Mouse (Mus musculus): Measurements from ENCODE around the gene Il1f10. TPM values are rescaled to one million over a fixed set of nuclear protein-coding genes. Genes with fewer than 3 reads are reported as not detected.

The Il1f10 gene
- polyA plus RNA-seq, 1 experiment from 2014 or later: not detected

DNA sequence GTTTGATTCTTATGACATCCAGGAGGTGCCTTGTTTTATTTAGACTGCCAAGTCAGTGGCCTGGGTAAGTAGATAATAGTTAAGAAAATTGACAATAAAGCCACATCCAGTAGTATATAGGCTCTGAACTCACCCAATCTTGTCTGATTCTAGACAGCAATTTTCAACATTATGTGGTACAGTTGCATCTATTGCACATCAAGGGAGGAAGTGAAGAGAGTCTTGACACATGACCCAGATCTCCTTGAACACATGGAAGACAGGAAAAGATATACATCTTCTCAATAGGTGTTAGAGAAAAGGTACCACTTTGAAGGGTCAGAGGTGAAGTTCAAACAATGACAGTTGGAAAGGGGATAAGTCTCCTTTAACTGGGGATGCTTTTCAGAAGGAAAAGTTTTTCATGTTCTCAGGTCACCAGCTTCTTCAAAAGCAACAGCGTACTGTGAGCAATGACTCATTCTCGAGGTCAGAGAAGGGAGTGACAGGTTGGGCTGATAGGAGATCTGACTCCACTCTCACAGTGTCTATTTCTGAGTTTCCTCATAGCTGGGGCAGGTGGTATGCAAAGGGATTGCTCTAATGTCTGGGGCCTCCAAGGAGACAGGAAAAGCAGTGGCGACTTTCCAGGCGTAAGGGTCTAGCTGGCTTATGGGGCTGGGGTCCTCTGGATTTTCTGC, 27.1 kb downstream of the Il1f10 start:
- no peak for ATAC-seq (replicated peaks; ENCODE audit: low FRiP score)
- no peaks in the 10 kb centered on the region for H3K9me3 ChIP-seq (ENCODE audit: control insufficient read depth, low read length)
- H3K27me3 ChIP-seq (replicated peaks; ENCODE audit: control insufficient read depth, insufficient read depth, low read length): no peaks in the 10 kb centered on the region
- no peaks in the 10 kb centered on the region for H3K4me1 ChIP-seq (replicated peaks; ENCODE audit: control insufficient read depth, insufficient read depth, low read length)
- no peak for DNase-seq (ENCODE audit: low spot score)
- H3K4me2 ChIP-seq: no peak overlapping the region
- H3K36me3 ChIP-seq (ENCODE audit: control insufficient read depth, insufficient read depth, low read length): no peaks in the 10 kb centered on the region
- H3K9ac ChIP-seq (ENCODE audit: low read depth, low read length): no peak overlapping the region
- H3K4me3 ChIP-seq (ENCODE audit: low read depth, low read length): no peak overlapping the region
- 53% methylated on average over 4 of the region's 4 CpGs for WGBS
- H3K27ac ChIP-seq (ENCODE audit: low read depth, low read length): no peak overlapping the region

DNA sequence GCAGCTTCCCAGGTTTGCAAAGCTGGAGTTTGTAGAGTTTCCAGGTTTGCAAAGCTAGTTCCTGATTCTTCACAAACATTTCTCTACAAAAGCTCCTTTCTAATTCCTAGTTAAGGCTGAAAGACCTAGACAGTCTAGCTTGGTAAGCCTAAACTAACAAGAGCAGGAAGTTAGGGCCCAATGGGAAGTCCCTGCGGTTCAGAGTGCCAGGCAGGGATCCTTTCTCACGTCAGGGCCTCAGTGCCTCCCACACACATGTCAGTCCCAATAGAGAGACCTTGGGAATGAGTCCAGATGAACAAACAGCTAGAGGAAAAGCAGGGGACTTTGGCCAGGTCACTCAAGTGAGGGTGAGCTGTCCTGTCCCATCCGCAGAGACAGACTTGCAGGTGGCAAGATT, 44.3 kb downstream of the Il1f10 start:
- H3K27ac ChIP-seq (ENCODE audit: low read depth, low read length): no peak overlapping the region
- no peaks in the 10 kb centered on the region for H3K9me3 ChIP-seq (ENCODE audit: control insufficient read depth, low read length)
- DNase-seq (ENCODE audit: low spot score) (no peak), ATAC-seq (replicated peaks; ENCODE audit: low FRiP score) (0 out of 2 replicates have a peak, but pooled peaks have one; percentile 12)
- WGBS: 48% methylated on average over 3 of the region's 3 CpGs
- no peaks in the 10 kb centered on the region for H3K27me3 ChIP-seq (replicated peaks; ENCODE audit: control insufficient read depth, insufficient read depth, low read length)
- no peaks in the 10 kb centered on the region for H3K36me3 ChIP-seq (ENCODE audit: control insufficient read depth, insufficient read depth, low read length)
- H3K4me3 ChIP-seq (ENCODE audit: low read depth, low read length): no peak overlapping the region
- no peaks in the 10 kb centered on the region for H3K4me1 ChIP-seq (replicated peaks; ENCODE audit: control insufficient read depth, insufficient read depth, low read length)
- H3K4me2 ChIP-seq: no peak overlapping the region
- no peak overlapping the region for H3K9ac ChIP-seq (ENCODE audit: low read depth, low read length)

DNA sequence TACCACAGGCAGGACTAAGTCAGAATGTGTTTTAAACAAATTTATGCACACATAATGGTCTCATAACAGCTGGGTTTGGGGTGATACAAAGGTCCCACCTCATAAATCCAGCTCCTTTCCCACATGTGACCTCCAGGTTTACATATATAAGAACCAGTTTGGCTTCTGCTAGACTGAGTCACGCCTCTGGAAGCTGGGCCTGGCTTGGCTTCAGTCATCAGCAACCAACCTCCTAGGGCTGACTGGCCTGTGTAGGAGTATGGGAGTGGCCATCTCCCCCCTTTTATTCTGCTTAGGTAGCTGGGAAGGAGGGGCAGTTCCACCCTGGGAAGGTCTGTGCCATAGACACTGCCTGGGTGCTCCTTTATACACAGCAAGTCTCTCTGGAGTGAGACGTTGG, 45.5 kb downstream of the Il1f10 start, which contains the start of gene Il1rn:
TSS of gene Il1rn (plus strand) at position 309 of the 400 bp plus-strand sequence.
- Histone ChIP-seq H3K4me2 (no peak within 1 kb of the TSS), H3K36me3 (ENCODE audit: control insufficient read depth, insufficient read depth, low read length) (no peaks in the 10 kb centered on the region), H3K27me3 (replicated peaks; ENCODE audit: control insufficient read depth, insufficient read depth, low read length) (no peaks in the 10 kb centered on the region), H3K9me3 (ENCODE audit: control insufficient read depth, low read length) (no peaks in the 10 kb centered on the region), H3K4me1 (replicated peaks; ENCODE audit: control insufficient read depth, insufficient read depth, low read length) (no peaks in the 10 kb centered on the region), H3K4me3 (ENCODE audit: low read depth, low read length) (no peak within 1 kb of the TSS), H3K27ac (ENCODE audit: low read depth, low read length) (no peak within 1 kb of the TSS), H3K9ac (ENCODE audit: low read depth, low read length) (no peak within 1 kb of the TSS)
- no peak for DNase-seq (ENCODE audit: low spot score)
- WGBS: 79% methylated on average over 2 of the region's 2 CpGs
- no peak for ATAC-seq (replicated peaks; ENCODE audit: low FRiP score)

- Histone ChIP-seq H3K9me3 (ENCODE audit: control insufficient read depth, low read length) (no peaks in the 10 kb centered on the region), H3K27me3 (replicated peaks; ENCODE audit: control insufficient read depth, insufficient read depth, low read length) (no peaks in the 10 kb centered on the region), H3K27ac (ENCODE audit: low read depth, low read length) (no peak overlapping the region), H3K36me3 (ENCODE audit: control insufficient read depth, insufficient read depth, low read length) (no peaks in the 10 kb centered on the region), H3K4me1 (replicated peaks; ENCODE audit: control insufficient read depth, insufficient read depth, low read length) (no peaks in the 10 kb centered on the region), H3K4me3 (ENCODE audit: low read depth, low read length) (no peak overlapping the region), H3K9ac (ENCODE audit: low read depth, low read length) (no peak overlapping the region), H3K4me2 (no peak overlapping the region)
- 64% methylated on average over 3 of the region's 3 CpGs for WGBS
- DNase-seq (ENCODE audit: low spot score): no peak
- no peak for ATAC-seq (replicated peaks; ENCODE audit: low FRiP score)
Measured at GRCm38 (mm10) chr2:24341395-24341885, 50.4 kb downstream of the Il1f10 start.

Other genes with a start within 250 kb of the Il1f10 start
- gene Hnmt, start 241.8 kb upstream of the Il1f10 start, polyA plus RNA-seq (2014; fragmentation: Nextera tagmentation; extraction: Ambion mirVana): 1.1 and 1.4 TPM in 2 replicates
- gene Tbpl2, start 194.6 kb upstream of the Il1f10 start, polyA plus RNA-seq (2014; fragmentation: Nextera tagmentation; extraction: Ambion mirVana): not detected in 2 replicates
- gene Il1f8, start 138.0 kb upstream of the Il1f10 start, polyA plus RNA-seq (2014; fragmentation: Nextera tagmentation; extraction: Ambion mirVana): not detected in 2 replicates
- not detected in 2 replicates for gene Il1f9, start 104.7 kb upstream of the Il1f10 start, polyA plus RNA-seq (2014; fragmentation: Nextera tagmentation; extraction: Ambion mirVana)
- not detected in 2 replicates for gene Il1f6, start 75.8 kb upstream of the Il1f10 start, polyA plus RNA-seq (2014; fragmentation: Nextera tagmentation; extraction: Ambion mirVana)
- gene Il1f5, start 14.2 kb upstream of the Il1f10 start, polyA plus RNA-seq (2014; fragmentation: Nextera tagmentation; extraction: Ambion mirVana): not detected in 2 replicates
- 0.17 and 0.34 TPM in 2 replicates for gene Il1rn, start 45.7 kb downstream of the Il1f10 start, polyA plus RNA-seq (2014; fragmentation: Nextera tagmentation; extraction: Ambion mirVana)
- 13.1 and 17.3 TPM in 2 replicates for gene Psd4, start 76.4 kb downstream of the Il1f10 start, polyA plus RNA-seq (2014; fragmentation: Nextera tagmentation; extraction: Ambion mirVana)
- 0.44 and 0.62 TPM in 2 replicates for gene Pax8, start 184.4 kb downstream of the Il1f10 start, polyA plus RNA-seq (2014; fragmentation: Nextera tagmentation; extraction: Ambion mirVana)

Data from liver, embryonic 11.5 days (tissue).